Mouse (Mus musculus): ENCODE results near the gene Thsd1. TPM values are rescaled to one million over a fixed set of nuclear protein-coding genes. Genes with fewer than 3 reads are reported as not detected.

Thsd1 gene
- total and polyA plus RNA-seq, 2 experiments from 2014 or later = 5.6 to 7.0 TPM

- H3K4me1 ChIP-seq (ENCODE audit: insufficient read depth) = 0 out of 2 replicates have a peak, but pooled peaks cover 3% of the 10 kb centered on the region
- TF ChIP-seq CTCF (IDR thresholded peaks at IDR 0.05; ENCODE audit: low read depth) = no peak
- H3K36me3 ChIP-seq (ENCODE audit: insufficient read depth) = 0 out of 2 replicates have a peak, but pooled peaks cover 2% of the 10 kb centered on the region
- no peak overlapping the region for H3K4me2 ChIP-seq (ENCODE audit: low read depth)
- no peaks in the 10 kb centered on the region for H3K27me3 ChIP-seq (ENCODE audit: insufficient read depth, low read length)
- no peaks in the 10 kb centered on the region for H3K9me3 ChIP-seq (ENCODE audit: low read length)
- no peak overlapping the region for H3K4me3 ChIP-seq (ENCODE audit: low read depth, low read length)
- H3K27ac ChIP-seq (ENCODE audit: low read depth, low read length) = no peak overlapping the region
- ATAC-seq (no peak), DNase-seq (no peak)
- H3K9ac ChIP-seq = no peak overlapping the region
- 91% methylated on average over 3 of the region's 3 CpGs for WGBS
Measured at GRCm38 (mm10) chr8:22262267-22262666, 35.2 kb downstream of the Thsd1 start.

GRCm38 (mm10) chr8:22264292-22264691 is 37.2 kb downstream of the Thsd1 start:
- TF ChIP-seq CTCF (IDR thresholded peaks at IDR 0.05; ENCODE audit: low read depth) = no peak
- Histone ChIP-seq H3K4me2 (ENCODE audit: low read depth) (no peak overlapping the region), H3K27me3 (ENCODE audit: insufficient read depth, low read length) (no peaks in the 10 kb centered on the region), H3K27ac (ENCODE audit: low read depth, low read length) (no peak overlapping the region), H3K4me3 (ENCODE audit: low read depth, low read length) (no peak overlapping the region), H3K36me3 (ENCODE audit: insufficient read depth) (no peaks in the 10 kb centered on the region), H3K4me1 (ENCODE audit: insufficient read depth) (0 out of 2 replicates have a peak, but pooled peaks cover 3% of the 10 kb centered on the region), H3K9me3 (ENCODE audit: low read length) (no peaks in the 10 kb centered on the region), H3K9ac (no peak overlapping the region)
- DNase-seq (no peak), ATAC-seq (no peak)
- WGBS = 70% methylated on average over 6 of the region's 6 CpGs

- Histone ChIP-seq H3K27me3 (ENCODE audit: insufficient read depth, low read length) (no peaks in the 10 kb centered on the region), H3K27ac (ENCODE audit: low read depth, low read length) (no peak overlapping the region), H3K4me2 (ENCODE audit: low read depth) (no peak overlapping the region), H3K36me3 (ENCODE audit: insufficient read depth) (no peaks in the 10 kb centered on the region), H3K9ac (no peak overlapping the region), H3K4me3 (ENCODE audit: low read depth, low read length) (no peak overlapping the region), H3K9me3 (ENCODE audit: low read length) (no peaks in the 10 kb centered on the region), H3K4me1 (ENCODE audit: insufficient read depth) (0 out of 2 replicates have a peak, but pooled peaks cover 3% of the 10 kb centered on the region)
- DNase-seq (peak; percentile 2), ATAC-seq (no peak)
- 62% methylated on average over 6 of the region's 6 CpGs for WGBS
- TF ChIP-seq CTCF (IDR thresholded peaks at IDR 0.05; ENCODE audit: low read depth) = no peak
Measured at GRCm38 (mm10) chr8:22264787-22265186, 37.7 kb downstream of the Thsd1 start.

- DNase-seq (no peak), ATAC-seq (no peak)
- TF ChIP-seq CTCF (IDR thresholded peaks at IDR 0.05; ENCODE audit: low read depth) = no peak
- H3K4me1 ChIP-seq (ENCODE audit: insufficient read depth) = 0 out of 2 replicates have a peak, but pooled peaks cover 3% of the 10 kb centered on the region
- H3K27ac ChIP-seq (ENCODE audit: low read depth, low read length) = no peak overlapping the region
- no peak overlapping the region for H3K4me2 ChIP-seq (ENCODE audit: low read depth)
- no peaks in the 10 kb centered on the region for H3K27me3 ChIP-seq (ENCODE audit: insufficient read depth, low read length)
- no peaks in the 10 kb centered on the region for H3K9me3 ChIP-seq (ENCODE audit: low read length)
- no peak overlapping the region for H3K4me3 ChIP-seq (ENCODE audit: low read depth, low read length)
- WGBS = 68% methylated on average over 1 of the region's 1 CpGs
- no peaks in the 10 kb centered on the region for H3K36me3 ChIP-seq (ENCODE audit: insufficient read depth)
- no peak overlapping the region for H3K9ac ChIP-seq
Measured at GRCm38 (mm10) chr8:22265194-22265593, 38.1 kb downstream of the Thsd1 start.

- no peak for ATAC-seq
- Histone ChIP-seq H3K27me3 (ENCODE audit: insufficient read depth, low read length) (no peaks in the 10 kb centered on the region), H3K4me1 (ENCODE audit: insufficient read depth) (0 out of 2 replicates have a peak, but pooled peaks cover 3% of the 10 kb centered on the region), H3K4me2 (ENCODE audit: low read depth) (no peak overlapping the region), H3K4me3 (ENCODE audit: low read depth, low read length) (no peak overlapping the region), H3K36me3 (ENCODE audit: insufficient read depth) (no peaks in the 10 kb centered on the region), H3K9ac (no peak overlapping the region), H3K9me3 (ENCODE audit: low read length) (no peaks in the 10 kb centered on the region), H3K27ac (ENCODE audit: low read depth, low read length) (no peak overlapping the region)
- TF ChIP-seq CTCF (IDR thresholded peaks at IDR 0.05; ENCODE audit: low read depth) = no peak
- no peak for DNase-seq
- 95% methylated on average over 3 of the region's 3 CpGs for WGBS
Measured at GRCm38 (mm10) chr8:22266809-22267208, 39.7 kb downstream of the Thsd1 start.

GRCm38 (mm10) chr8:22273142-22273541 is 46.0 kb downstream of the Thsd1 start:
- H3K36me3 ChIP-seq (ENCODE audit: insufficient read depth) = no peaks in the 10 kb centered on the region
- no peak overlapping the region for H3K27ac ChIP-seq (ENCODE audit: low read depth, low read length)
- no peaks in the 10 kb centered on the region for H3K4me1 ChIP-seq (ENCODE audit: insufficient read depth)
- no peak for TF ChIP-seq CTCF (IDR thresholded peaks at IDR 0.05; ENCODE audit: low read depth)
- ATAC-seq = no peak
- no peaks in the 10 kb centered on the region for H3K9me3 ChIP-seq (ENCODE audit: low read length)
- DNase-seq = no peak
- no peak overlapping the region for H3K4me2 ChIP-seq (ENCODE audit: low read depth)
- 86% methylated on average over 3 of the region's 3 CpGs for WGBS
- no peaks in the 10 kb centered on the region for H3K27me3 ChIP-seq (ENCODE audit: insufficient read depth, low read length)
- H3K9ac ChIP-seq = no peak overlapping the region
- no peak overlapping the region for H3K4me3 ChIP-seq (ENCODE audit: low read depth, low read length)

GRCm38 (mm10) chr8:22274641-22275040 is 47.5 kb downstream of the Thsd1 start:
- Histone ChIP-seq H3K36me3 (ENCODE audit: insufficient read depth) (no peaks in the 10 kb centered on the region), H3K9ac (no peak overlapping the region), H3K4me3 (ENCODE audit: low read depth, low read length) (no peak overlapping the region), H3K9me3 (ENCODE audit: low read length) (no peaks in the 10 kb centered on the region), H3K27ac (ENCODE audit: low read depth, low read length) (no peak overlapping the region), H3K4me1 (ENCODE audit: insufficient read depth) (no peaks in the 10 kb centered on the region), H3K4me2 (ENCODE audit: low read depth) (no peak overlapping the region), H3K27me3 (ENCODE audit: insufficient read depth, low read length) (no peaks in the 10 kb centered on the region)
- no peak for ATAC-seq
- WGBS = 72% methylated on average over 10 of the region's 10 CpGs
- TF ChIP-seq CTCF (IDR thresholded peaks at IDR 0.05; ENCODE audit: low read depth) = no peak
- DNase-seq = no peak
